Mouse (Mus musculus) bone marrow macrophage, adult 2 months (primary cell): Measurements from ENCODE around the gene Tmem235. TPM values are rescaled to one million over a fixed set of nuclear protein-coding genes. Genes with fewer than 3 reads are reported as not detected.
A peak's percentile ranks its signal among the peaks of the same experiment; 100 is the strongest.

Source experiments
- H3K27ac ChIP-seq: 2 replicates; pipeline ENCODE4 v1.5.1; 2012; ENCODE audit warnings: low read depth, low read length; ENCODE audit not compliant: insufficient read depth
- H3K4me1 ChIP-seq: 2 replicates; pipeline ENCODE4 v1.6.1; 2012; ENCODE audit warnings: low read length; ENCODE audit not compliant: control insufficient read depth, insufficient read depth
- H3K4me3 ChIP-seq: 2 replicates; pipeline ENCODE4 v1.5.1; 2012; ENCODE audit warnings: mild to moderate bottlenecking, low read length, moderate library complexity; ENCODE audit not compliant: insufficient read depth
- CTCF ChIP-seq: IDR thresholded peaks from 2 replicates; pipeline ENCODE4 v1.5.1; 2012; ENCODE audit warnings: low read depth, mild to moderate bottlenecking, low read length, moderate library complexity
- POLR2A ChIP-seq: IDR thresholded peaks from 2 replicates; pipeline ENCODE4 v1.6.1; 2012; ENCODE audit warnings: mild to moderate bottlenecking, low read depth, low read length, borderline replicate concordance
- polyA plus RNA-seq: library from polyadenylated mRNA; stranded (reverse); fragments of >200 nt; gene quantifications from 2 replicates; pipeline ENCODE4 v1.2.4, GENCODE M21; 2012; ENCODE audit not compliant: missing spikeins, insufficient read depth, insufficient read length

The Tmem235 gene
- polyA plus RNA-seq, 1 experiment: not detected

DNA sequence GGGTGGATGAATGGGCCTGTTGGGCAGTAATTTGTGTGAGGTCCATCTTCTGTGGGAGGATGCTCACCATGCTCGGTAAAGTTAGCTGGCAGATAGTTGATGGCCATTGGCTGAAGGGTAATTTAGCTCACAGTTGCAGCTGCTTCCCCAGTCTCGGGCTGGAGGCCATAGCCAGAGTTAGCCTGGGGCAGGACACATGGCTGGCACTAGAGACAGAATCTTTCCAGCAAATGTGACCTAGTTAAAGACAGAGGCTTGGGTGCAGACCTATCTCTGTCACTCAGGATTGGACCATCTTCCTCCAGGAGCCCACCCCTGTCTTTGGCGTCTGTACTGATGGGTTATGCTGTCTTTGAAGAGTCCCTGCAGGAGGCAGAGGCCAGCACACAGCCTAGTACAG, 2.2 kb upstream of the Tmem235 start:
- TF ChIP-seq CTCF (no peak), POLR2A (no peak)
- 0 out of 2 replicates have a peak, but pooled peaks cover 4% of the 10 kb centered on the region for H3K4me1 ChIP-seq
- no peak overlapping the region for H3K4me3 ChIP-seq
- H3K27ac ChIP-seq: no peak overlapping the region

DNA sequence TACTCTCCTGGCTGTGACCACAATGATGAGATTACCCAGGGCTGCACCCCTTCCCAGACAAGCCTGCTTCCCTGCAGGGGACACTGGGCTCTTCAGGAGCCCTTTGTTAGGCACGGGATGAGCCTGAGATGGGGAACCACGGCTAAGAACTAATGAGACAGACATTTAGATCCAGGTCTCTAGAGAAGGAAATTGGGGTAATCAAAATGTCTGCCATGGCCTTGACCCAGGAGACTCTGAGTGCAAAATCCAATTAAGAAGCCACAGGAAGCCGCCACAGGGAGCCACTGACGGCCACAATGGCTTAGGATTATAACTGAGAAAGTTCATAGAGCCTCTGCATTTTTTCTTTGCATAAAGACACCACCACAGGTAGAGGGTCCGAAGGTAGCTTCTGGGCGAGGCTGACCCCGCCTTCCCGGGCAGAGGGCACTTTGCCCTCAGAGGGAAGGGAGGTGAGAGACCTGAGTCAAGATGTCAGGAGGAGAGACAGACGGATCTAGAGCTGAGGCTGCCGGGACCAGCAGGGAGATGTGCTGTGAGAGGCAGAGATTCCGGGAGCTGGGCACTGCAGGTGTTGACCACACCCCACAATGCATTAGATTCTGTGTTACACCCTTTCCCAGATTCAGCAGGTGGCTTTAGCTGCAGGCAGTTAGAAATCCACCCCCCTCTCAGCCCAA, 2.8 kb downstream of the Tmem235 start:
- no peak for TF ChIP-seq POLR2A
- no peak for TF ChIP-seq CTCF
- no peak overlapping the region for H3K4me3 ChIP-seq
- peaks cover 14% of the 10 kb centered on the region for H3K4me1 ChIP-seq
- no peak overlapping the region for H3K27ac ChIP-seq

DNA sequence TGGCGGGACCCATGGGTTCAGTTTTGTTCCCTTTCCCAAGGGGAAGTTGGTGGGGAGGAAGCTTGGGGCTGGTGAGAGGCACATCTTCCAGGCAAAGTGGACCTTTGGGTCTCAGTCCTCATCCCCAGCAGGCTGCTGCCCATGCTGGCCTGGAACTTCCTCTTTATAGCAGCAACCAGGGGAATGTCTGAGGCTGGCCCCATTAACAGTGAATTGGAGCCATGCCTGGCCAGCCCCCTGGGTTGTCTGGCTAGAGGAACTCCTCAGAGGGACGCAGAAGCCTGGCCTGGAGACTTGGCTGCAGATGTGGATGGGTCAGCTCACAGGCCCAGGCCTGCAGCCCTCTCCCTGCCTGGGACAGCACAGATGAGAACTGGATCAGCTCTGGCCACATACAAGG, 4.3 kb downstream of the Tmem235 start:
- Histone ChIP-seq H3K27ac (peak overlapping the region; percentile 24; the same call in 1 of the 2 replicates), H3K4me3 (no peak overlapping the region), H3K4me1 (peaks cover 14% of the 10 kb centered on the region)
- TF ChIP-seq POLR2A (no peak), CTCF (no peak)

DNA sequence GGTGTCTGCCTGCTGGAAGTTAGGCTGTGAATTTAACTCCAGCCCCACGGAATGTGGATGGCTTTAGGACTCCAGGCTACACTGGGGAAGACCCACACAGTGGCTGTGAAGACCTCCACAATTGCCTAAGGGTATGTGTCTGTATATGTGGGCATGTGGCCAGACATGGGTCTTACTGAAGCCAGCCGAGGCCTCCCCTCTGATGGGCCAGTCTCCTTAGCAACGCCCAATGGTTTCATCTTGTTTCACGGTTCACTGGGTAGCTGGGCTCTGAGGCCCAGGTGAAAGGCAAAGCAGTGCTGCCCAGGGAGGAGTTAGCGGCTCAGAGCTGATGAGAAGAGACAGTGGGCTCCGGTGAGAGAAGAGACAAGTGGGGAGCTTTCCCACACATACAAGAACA, 5.4 kb downstream of the Tmem235 start:
- TF ChIP-seq CTCF: no peak
- TF ChIP-seq POLR2A: no peak

DNA sequence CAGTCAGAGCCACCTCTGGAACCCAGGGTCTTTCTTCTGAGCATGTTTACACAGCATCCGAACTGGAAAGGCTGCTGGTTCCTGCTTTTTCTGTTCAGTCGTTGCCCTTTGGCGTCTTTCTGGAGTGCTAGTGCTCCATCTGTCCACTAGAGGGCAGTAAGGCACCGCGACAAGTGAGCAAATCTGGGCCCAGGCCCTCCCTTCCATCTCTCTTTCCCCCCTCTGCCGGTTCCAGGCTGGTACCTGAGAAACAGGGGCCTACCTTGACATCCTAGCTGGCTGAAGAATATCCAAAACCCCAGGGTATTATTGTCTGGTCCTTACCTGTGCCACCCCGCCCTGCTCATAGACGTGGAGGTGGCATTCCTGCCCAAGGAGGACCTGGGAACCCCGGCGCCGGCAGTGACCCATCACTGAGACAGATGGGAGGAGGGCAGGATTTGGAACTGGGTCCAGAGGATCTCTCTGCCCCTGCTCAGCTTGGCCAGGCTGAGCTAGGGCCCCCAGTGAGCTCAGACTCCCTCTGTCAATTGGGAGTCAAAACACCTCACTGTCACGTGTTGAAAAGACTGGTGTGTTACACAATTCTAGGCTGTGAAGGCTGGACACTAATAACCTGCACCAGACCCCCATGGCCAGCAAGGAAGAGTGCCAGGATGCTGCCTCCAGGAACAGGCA, 10.3 kb downstream of the Tmem235 start:
- Histone ChIP-seq H3K4me3 (no peak overlapping the region), H3K4me1 (peaks cover 8% of the 10 kb centered on the region; the same call in 1 of the 2 replicates), H3K27ac (no peak overlapping the region)
- no peak for TF ChIP-seq POLR2A
- peak; percentile 91 for TF ChIP-seq CTCF

More for the DNA sequence above, 5.4 kb downstream of the Tmem235 start:
- H3K27ac ChIP-seq: no peak overlapping the region
- peaks cover 14% of the 10 kb centered on the region for H3K4me1 ChIP-seq
- H3K4me3 ChIP-seq: no peak overlapping the region

DNA sequence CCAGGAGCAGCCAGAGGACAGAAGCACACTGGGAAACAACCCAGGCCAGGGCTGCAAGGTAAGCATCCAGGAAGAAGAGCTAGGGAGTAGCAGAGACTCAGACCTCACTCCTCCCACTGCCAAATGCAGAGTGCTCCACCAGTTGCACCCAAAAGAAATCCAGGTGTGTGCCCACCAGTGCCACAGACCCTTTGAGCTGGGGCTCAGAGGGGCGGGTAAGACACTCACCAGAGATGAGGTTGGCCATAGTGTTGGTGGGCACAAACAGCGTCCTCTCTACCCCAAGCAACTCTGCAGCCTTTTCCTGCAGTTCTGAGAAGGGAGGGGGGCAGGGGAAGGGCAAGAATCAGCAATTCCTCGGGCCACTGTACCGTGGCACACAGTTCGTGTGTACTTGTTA, 10.8 kb downstream of the Tmem235 start:
- no peak overlapping the region for H3K4me3 ChIP-seq
- no peak overlapping the region for H3K27ac ChIP-seq
- peaks cover 7% of the 10 kb centered on the region; the same call in 1 of the 2 replicates for H3K4me1 ChIP-seq
- TF ChIP-seq POLR2A: no peak
- TF ChIP-seq CTCF: no peak

DNA sequence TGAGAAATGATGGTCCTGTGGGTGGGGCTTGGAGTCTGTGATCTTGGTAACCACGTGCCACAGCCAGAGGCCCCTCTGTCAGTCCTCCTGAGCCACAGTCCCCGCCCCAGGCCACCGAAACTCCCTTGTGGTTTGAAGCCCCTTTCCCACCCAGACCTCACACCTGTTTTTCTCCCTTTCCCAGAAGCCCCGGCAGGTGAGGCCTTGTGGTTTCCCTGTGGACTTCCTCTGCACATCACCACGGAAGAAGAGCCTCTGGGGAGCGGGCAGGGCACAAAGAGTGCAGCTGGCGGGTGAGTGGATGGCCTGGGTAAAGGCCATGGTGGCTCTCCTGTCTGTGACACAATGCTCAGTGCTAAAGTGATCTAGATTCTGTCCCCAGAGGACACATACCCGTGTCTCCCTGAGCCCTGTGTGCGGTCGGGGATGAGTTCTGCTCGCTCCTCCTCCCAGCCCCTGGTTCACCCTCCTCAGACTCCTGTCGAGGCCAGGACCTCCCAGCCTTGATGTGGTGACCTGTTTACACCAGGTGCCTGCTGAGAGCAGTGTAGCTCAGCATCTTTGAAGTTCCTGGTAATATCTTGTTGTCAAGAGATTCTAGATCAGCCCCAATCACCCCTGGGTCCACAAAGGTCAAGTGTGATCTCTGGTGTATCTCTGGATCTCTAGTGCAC, 11.5 kb downstream of the Tmem235 start:
- Histone ChIP-seq H3K4me3 (peak overlapping the region; percentile 92), H3K4me1 (peaks cover 12% of the 10 kb centered on the region), H3K27ac (no peak overlapping the region)
- TF ChIP-seq POLR2A (no peak), CTCF (no peak)

DNA sequence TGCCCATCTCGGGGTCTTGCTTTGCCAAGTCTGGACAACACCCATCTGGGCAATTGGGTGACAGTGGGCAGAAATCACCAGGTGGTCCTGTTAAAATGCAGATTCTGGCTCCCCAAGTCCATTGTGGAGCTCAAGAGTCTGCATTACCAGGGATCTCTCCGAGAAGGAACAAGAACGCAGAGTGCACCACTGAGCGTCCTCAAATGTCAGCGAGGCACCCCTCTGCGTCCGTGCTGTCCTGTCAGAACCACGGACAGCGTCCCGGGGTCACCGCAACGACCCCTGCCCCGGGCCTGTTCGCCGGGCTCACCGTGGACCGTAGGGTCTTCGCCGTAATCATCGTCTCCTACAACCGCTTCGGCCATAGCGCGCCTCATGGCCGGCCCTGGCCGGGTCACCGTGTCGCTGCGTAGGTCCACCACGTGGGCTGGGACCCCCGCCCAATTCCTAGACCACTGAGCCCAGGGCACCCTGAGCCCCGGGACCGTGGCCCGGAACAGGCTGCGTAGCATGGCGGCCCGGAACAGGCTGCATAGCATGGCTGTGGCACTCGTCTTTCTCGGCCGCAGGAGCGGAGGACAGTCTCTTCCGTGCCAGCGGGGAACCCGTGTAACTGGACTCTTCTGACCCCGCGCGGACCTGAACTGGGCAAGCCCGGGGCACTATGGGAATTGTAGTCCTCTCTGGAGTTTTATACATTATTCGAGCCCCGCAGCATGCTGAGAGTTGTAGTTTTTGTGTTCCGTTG, 12.5 kb downstream of the Tmem235 start, which contains the start of gene Tha1:
Gene Tha1, minus strand, starts transcription at position 621 of the 748 bp plus-strand sequence.
- Histone ChIP-seq H3K4me1 (peaks cover 22% of the 10 kb centered on the region), H3K4me3 (peak within 1 kb of the TSS; percentile 92), H3K27ac (peak within 1 kb of the TSS; percentile 50)
- TF ChIP-seq CTCF: no peak
- TF ChIP-seq POLR2A: no peak

DNA sequence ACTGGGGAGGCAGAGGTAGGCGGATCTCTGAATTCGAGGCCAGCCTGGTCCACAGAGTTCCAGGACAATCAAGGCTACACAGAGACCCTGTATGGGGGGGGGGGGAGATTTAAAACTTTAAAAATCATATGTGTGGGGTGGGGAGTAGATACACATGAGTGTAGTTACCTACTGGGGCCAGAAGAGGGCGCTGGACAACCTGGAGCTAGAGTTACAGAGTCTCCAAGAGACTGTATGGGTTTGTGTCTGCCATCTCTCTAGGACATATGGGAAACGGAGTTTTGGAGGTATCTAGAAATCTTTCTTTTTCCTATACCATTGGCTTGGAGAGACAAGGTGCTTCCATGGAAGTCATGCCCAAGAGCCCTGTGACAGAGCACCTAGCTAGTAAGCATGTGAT, 13.9 kb downstream of the Tmem235 start:
- H3K4me1 ChIP-seq: peaks cover 35% of the 10 kb centered on the region
- H3K4me3 ChIP-seq: no peak overlapping the region
- peak; percentile 25; the same call in 1 of the 2 replicates for TF ChIP-seq CTCF
- TF ChIP-seq POLR2A: no peak

More for the DNA sequence above, 13.9 kb downstream of the Tmem235 start:
- no peak overlapping the region for H3K27ac ChIP-seq
